Mouse (Mus musculus) small intestine, adult 2 months (tissue): ENCODE results near the gene Zscan29.
"Not testable (repeated sequence)": the region's sequence is repeated elsewhere in the genome, so short reads cannot be mapped to it uniquely, and the experiment has no call there.

Source experiments
- CTCF ChIP-seq: fragments of 200-500 bp; IDR thresholded peaks from 2 replicates; pipeline ENCODE4 v1.5.1; 2012; ENCODE audit warnings: low read depth, mild to moderate bottlenecking, control low read depth, inconsistent platforms, low read length, moderate library complexity, mixed read lengths; ENCODE audit not compliant: insufficient replicate concordance, insufficient read length; ENCODE audit errors: extremely low read depth
- POLR2A ChIP-seq: fragments of 200-500 bp; IDR thresholded peaks from 2 replicates; pipeline ENCODE4 v1.6.1; 2012; ENCODE audit warnings: low read depth, mild to moderate bottlenecking, control low read depth, inconsistent platforms, low read length, moderate library complexity

DNA sequence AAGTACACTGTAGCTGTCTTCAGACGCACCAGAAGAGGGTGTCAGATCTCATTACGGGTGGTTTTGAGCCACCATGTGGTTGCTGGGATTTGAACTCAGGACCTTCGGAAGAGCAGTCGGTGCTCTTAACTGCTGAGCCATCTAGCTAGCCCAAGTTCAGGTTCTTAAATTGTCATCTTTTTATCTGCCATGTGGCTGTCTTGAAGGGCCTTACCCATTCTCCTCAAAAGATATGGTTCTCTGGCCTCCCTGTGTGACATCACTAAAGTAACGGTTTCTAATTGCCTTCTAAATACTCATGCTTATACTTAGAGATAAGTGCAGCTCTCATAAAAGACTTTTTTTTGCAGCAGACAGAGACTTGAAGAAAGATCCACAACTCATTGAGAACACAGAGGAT is 44.6 kb downstream of the Zscan29 start:
- TF ChIP-seq POLR2A, CTCF: not testable (repeated sequence)
